Comparison of ENCODE assay signal across 8 mouse cellular contexts in the genomic region with DNA sequence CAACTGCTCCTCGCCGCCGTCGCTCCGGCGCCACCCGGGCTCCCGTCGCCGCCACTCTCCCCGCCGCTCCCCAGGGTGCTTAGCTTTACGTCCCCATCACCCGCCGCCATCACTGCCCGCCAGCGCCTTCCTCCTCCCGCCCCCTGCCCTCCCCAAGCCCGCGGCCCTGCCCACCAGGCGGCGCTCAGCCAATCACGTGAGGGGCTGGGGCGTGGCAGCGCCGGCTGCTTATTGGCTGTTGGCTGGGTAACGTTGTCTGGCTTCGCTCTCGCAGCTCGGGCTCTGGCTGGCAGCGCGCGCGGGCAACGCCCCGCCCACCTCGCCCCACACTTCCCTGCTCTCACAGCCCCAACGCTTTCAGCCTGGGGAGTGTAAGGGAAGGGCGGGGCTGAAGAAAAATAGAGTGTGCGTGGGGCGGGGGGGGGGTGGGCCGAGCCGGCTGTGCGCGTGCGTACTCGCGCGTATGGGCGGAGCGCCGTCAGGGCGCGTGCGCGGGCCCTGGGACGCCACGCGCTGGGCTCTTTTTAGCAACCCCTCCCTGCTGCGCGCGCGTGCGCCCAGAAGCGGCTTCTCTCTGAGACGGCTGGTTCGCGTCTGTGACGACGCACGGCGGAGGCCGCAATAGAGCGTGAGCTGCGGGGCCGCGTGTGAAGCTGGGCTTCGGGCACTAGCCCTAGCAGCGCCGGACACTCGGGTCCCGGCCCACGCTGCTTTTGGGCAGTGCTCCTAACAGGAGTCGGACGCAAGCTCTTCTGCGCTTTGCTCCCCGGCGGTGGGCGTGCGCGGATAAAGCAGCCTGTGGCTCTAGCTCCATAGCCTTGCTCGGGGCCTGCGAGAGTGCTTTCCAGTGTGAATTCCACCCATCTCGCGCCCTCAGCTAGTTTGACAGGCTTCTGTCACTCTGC. TPM values are rescaled to one million over a fixed set of nuclear protein-coding genes. Genes with fewer than 3 reads are reported as not detected.
A peak's percentile ranks its signal among the peaks of the same experiment; 100 is the strongest.
DNase-seq lines count a peak whose midpoint lies in the region; ATAC-seq lines count a peak whose summit lies in the region.

A gene (minus strand): TSS at position 162 of the 905 bp plus-strand sequence.

- H3K4me1 ChIP-seq in forebrain, embryonic 14.5 days (ENCODE audit: control insufficient read depth, insufficient read depth, low read length) = peaks cover 11% of the 10 kb centered on the region
- H3K4me1 ChIP-seq in neural tube, embryonic 15.5 days = peaks cover 27% of the 10 kb centered on the region

- no peaks in the 10 kb centered on the region for H3K36me3 ChIP-seq in forebrain, embryonic 14.5 days (ENCODE audit: control insufficient read depth, insufficient read depth, low read length)
- H3K36me3 ChIP-seq in neural tube, embryonic 15.5 days = no peaks in the 10 kb centered on the region

- peak; percentile 98 for DNase-seq in ES-CJ7 (ENCODE audit: low read depth, low spot score)
- DNase-seq in cerebellum, adult 11 months = peak; percentile 98
- peak; percentile 99 for DNase-seq in forebrain, embryonic 14.5 days (ENCODE audit: low spot score)
- peak; percentile 99 for DNase-seq in heart, postnatal 14 days
- DNase-seq in layer of hippocampus, adult 11-12 months (ENCODE audit: low spot score) = peak; percentile 98
- peak; percentile 98 to 99 for DNase-seq in lung, adult 18-20 months
- DNase-seq in testis, postnatal 14 days (ENCODE audit: low spot score) = peak; percentile 99

- no peaks in the 10 kb centered on the region for H3K27me3 ChIP-seq in forebrain, embryonic 14.5 days (replicated peaks; ENCODE audit: control insufficient read depth, insufficient read depth, low read length)
- no peaks in the 10 kb centered on the region for H3K27me3 ChIP-seq in neural tube, embryonic 15.5 days (replicated peaks)

- intact Hi-C loops in heart, postnatal 14 days (cut with DNase I) = loop anchor here (5.0 kb wide), 1 partner anchor 514 kb away; no protein-coding TSS in a partner anchor

- peak within 1 kb of the TSS; percentile 89 for H3K4me2 ChIP-seq in forebrain, embryonic 14.5 days (ENCODE audit: low read length)
- peak within 1 kb of the TSS; percentile 74 for H3K4me2 ChIP-seq in neural tube, embryonic 15.5 days

- peak within 1 kb of the TSS; percentile 84 for H3K9ac ChIP-seq in forebrain, embryonic 14.5 days (ENCODE audit: low read length)
- peak within 1 kb of the TSS; percentile 71 for H3K9ac ChIP-seq in neural tube, embryonic 15.5 days (replicated peaks)

- H3K9me3 ChIP-seq in forebrain, embryonic 14.5 days (replicated peaks; ENCODE audit: control insufficient read depth, low read length) = no peaks in the 10 kb centered on the region
- H3K9me3 ChIP-seq in neural tube, embryonic 15.5 days (replicated peaks) = no peaks in the 10 kb centered on the region

- peak; percentile 98 for ATAC-seq in forebrain, embryonic 14.5 days
- ATAC-seq in neural tube, embryonic 15.5 days (ENCODE audit: low FRiP score) = peak; percentile 98

- H3K27ac ChIP-seq in forebrain, embryonic 14.5 days (ENCODE audit: low read depth, low read length) = peak within 1 kb of the TSS; percentile 92
- H3K27ac ChIP-seq in neural tube, embryonic 15.5 days (replicated peaks) = peak within 1 kb of the TSS; percentile 94

- WGBS in forebrain, embryonic 14.5 days = under 1% methylated on average over 76 of the region's 95 CpGs
- WGBS in neural tube, embryonic 15.5 days = under 1% methylated on average over 95 of the region's 95 CpGs

- H3K4me3 ChIP-seq in forebrain, embryonic 14.5 days (ENCODE audit: low read depth, low read length) = peak within 1 kb of the TSS; percentile 88
- H3K4me3 ChIP-seq in neural tube, embryonic 15.5 days (replicated peaks) = peak within 1 kb of the TSS; percentile 77

RNA-seq across cellular contexts. Expression of the gene that starts here (rescaled TPM):
- 17.5 and 21.8 TPM in 2 replicates for polyA plus RNA-seq in forebrain, embryonic 14.5 days (2014; fragmentation: Nextera tagmentation; extraction: Ambion mirVana)
- 10 to 100 TPM; 28.2 to 31.5 TPM for total RNA-seq in heart, postnatal 14 days (2021)
- 30.8 and 33.6 TPM in 2 replicates for polyA plus RNA-seq in neural tube, embryonic 15.5 days (2015; fragmentation: Nextera tagmentation; extraction: Ambion mirVana)

Comparison
In these comparisons a context has a peak if more than half of its experiments do, and no peak if none do; other contexts are left out.
1. Peak in every context shown above with its lines: DNase-seq, ATAC-seq, H3K4me3 ChIP-seq and H3K27ac ChIP-seq.